Mouse (Mus musculus) lung, adult 2 months (tissue): ENCODE results near the gene Impdh2. TPM values are rescaled to one million over a fixed set of nuclear protein-coding genes. Genes with fewer than 3 reads are reported as not detected.
A peak's percentile ranks its signal among the peaks of the same experiment; 100 is the strongest.

Experiments used
- DNase-seq: peaks from one replicate; pipeline ENCODE4 v3.0.0; 2022
- H3K4me1 ChIP-seq: fragments of 200-500 bp; 2 replicates; pipeline ENCODE4 v1.6.1; 2011; ENCODE audit warnings: low read length; ENCODE audit not compliant: control insufficient read depth, insufficient read depth
- H3K4me3 ChIP-seq: fragments of 200-500 bp; replicated peaks from 2 replicates; pipeline ENCODE3; 2011; ENCODE audit warnings: low read depth, mild to moderate bottlenecking, control low read depth, low read length; ENCODE audit errors: extremely low read depth
- CTCF ChIP-seq: fragments of 200-500 bp; IDR thresholded peaks from 2 replicates; pipeline ENCODE4 v1.5.1; 2011; ENCODE audit warnings: mild to moderate bottlenecking, low read length, control low read depth; ENCODE audit not compliant: insufficient read depth
- POLR2A ChIP-seq: fragments of 200-500 bp; IDR thresholded peaks from 2 replicates; pipeline ENCODE4 v1.6.1; 2011; ENCODE audit warnings: low read depth, mild to moderate bottlenecking, control low read depth, low read length, borderline replicate concordance; ENCODE audit errors: extremely low read depth
- WGBS: fragments of 180-500 bp; shearing (Covaris S2); methylation state at CpG from one replicate; pipeline ENCODE4 v1.1.7; 2018; 5-methylcytosine and 5-hydroxymethylcytosine counted together
- polyA plus RNA-seq: library from polyadenylated mRNA; depleted of rRNA; stranded (reverse); fragments of >200 nt; gene quantifications from 2 replicates; pipeline ENCODE4 v1.2.3, GENCODE M21; 2012; rRNA removed

Impdh2 gene
- polyA plus RNA-seq, result 63.3 and 66.6 TPM in 2 replicates

DNA sequence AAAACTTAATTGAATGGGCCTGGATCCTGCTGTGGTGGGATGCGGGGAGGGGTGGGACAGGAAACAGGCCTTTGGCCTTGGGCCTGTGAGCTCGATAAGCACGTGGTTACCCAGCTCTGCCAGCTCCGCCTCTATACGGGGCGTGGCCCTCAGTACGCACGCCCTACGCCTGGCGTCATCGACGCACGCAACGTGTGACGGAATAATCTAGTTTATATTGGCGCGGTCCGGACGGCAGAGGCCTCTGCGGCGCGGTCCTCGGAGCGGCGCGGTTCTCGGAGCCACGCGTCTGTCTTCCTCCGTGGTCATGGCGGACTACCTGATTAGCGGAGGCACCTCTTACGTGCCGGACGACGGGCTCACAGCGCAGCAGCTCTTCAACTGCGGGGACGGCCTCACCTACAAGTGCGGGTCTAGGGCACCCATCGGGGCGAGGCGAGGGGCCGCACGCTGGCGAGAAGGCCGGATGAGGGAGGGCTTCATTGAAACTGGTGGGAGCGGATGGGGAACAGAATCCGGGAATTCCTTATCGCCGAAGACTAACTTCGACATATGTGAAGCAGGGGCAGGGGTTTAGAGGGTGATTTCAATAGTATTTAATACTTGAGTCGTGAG is at the start of gene Impdh2:
Gene Impdh2, plus strand, starts transcription at position 60 of the 615 bp plus-strand sequence.
- Histone ChIP-seq H3K4me1 (peaks cover 2% of the 10 kb centered on the region; the same call in 1 of the 2 replicates), H3K4me3 (peak within 1 kb of the TSS; percentile 78)
- no peak for TF ChIP-seq CTCF
- peak; percentile 89; the same call in 1 of the 2 replicates for TF ChIP-seq POLR2A
- DNase-seq, result peak; percentile 95
- WGBS, result under 1% methylated on average over 53 of the region's 53 CpGs

DNA sequence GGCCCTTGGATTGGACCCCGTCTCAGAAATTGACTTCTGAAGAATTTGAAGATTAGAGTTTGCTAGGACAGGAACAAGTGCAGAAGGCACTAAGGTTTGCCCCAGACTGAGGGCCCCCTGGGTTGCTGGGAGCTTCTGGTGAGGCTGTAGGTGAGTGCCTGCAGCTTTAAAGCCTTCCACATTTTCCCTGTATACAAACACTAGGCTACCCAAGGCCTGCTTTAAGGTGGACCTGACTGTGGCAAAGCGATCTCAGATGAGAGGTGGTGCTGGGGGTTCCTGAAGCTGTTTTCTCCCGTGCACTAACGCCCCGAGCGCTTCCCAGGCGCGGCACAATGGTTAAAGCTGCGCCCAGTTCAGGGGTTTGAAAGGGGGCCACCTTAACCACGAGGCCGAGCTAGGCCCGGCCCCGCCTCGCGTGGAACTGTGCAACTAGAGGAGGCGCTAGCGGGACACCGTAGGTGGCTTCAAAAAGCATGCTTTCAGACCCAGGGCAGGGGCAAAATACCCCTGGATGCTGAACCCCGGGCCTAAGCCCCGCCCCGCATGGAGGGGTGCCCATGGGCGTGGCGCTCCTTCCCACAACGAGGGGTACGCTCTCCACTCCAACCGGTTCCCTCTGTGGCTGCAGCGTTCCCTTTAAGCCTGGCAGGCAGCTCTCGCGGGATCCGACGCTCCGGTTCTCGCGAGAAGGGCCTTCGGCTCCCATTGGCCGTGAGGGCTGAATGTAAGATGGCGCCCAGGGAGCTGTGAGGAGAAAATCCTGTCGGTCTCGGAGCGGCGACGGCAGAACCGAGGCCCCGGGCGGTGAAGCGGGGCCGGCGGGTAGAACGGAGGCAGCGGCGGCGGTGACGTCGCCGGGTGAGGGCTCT is 43.5 kb upstream of the Impdh2 start, which contains the start of gene Qrich1:
Gene Qrich1, plus strand, starts transcription at position 427 of the 872 bp plus-strand sequence.
- Histone ChIP-seq H3K4me1 (peaks cover 3% of the 10 kb centered on the region; the same call in 1 of the 2 replicates), H3K4me3 (peak within 1 kb of the TSS; percentile 76)
- TF ChIP-seq POLR2A, result peak; percentile 84
- TF ChIP-seq CTCF, result no peak
- peak; percentile 96 for DNase-seq
- 1% methylated on average over 55 of the region's 55 CpGs for WGBS

DNA sequence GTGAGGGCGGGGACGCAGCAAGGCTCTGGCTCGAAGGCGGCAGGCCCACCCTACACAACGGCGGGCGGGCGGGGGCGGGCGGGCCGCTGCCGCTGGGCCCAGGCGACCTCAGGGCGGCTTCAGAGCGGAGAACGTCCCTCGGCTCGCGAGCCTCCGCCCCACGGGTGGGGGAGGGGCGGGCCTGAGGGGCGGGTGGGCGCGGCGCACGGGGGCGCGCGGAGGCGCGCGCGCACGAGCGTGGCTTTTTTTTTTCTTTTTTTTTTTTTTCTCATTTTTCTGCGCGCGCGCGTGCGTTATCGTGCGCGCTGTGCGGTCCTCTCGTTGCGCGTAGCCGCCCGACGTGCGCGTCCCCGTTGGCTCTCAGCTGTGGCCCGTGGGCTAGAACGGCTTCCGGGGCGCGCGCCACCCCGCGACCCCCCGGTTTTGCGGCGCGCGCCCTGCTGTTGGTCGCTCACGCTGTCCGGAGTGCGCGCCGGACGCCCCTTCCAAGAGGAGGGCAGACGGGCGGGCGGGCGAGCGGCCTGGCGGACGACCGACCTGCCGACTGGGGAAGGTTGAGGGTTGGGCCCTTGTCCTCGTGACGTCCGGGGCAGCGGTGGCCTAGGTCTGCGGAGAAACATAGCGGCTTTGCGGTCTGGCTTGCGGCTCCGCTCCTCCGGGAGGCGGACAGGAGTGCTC is 42.7 kb upstream of the Impdh2 start:
- WGBS, result under 1% methylated on average over 64 of the region's 95 CpGs
- H3K4me3 ChIP-seq, result peak overlapping the region; percentile 76
- DNase-seq, result peak; percentile 79
- H3K4me1 ChIP-seq, result peaks cover 5% of the 10 kb centered on the region; the same call in 1 of the 2 replicates
- no peak for TF ChIP-seq POLR2A

DNA sequence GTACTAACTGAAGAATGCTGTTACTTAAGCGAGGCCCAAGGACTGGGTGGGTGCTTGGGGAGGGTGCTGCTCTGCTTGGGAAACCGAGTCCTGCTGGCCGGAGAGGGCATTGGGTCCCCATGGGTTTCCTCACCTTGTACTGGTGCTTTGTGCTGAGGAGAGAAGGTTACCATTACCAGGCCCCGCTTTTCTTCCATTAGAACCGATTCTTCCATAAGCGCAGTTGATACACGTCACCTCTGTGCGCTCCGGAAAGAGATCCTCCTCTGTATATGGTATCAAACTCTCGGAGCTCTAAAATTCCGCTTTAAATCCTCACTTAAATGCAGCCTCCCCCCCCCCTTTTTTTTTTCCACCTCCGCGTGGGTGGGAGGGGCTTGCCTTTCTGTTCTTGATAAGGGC is 42.2 kb upstream of the Impdh2 start:
- H3K4me3 ChIP-seq, result peak overlapping the region; percentile 76
- no peak for DNase-seq
- 1% methylated on average over 13 of the region's 13 CpGs for WGBS
- no peak for TF ChIP-seq CTCF
- no peak for TF ChIP-seq POLR2A
- peaks cover 5% of the 10 kb centered on the region; the same call in 1 of the 2 replicates for H3K4me1 ChIP-seq

DNA sequence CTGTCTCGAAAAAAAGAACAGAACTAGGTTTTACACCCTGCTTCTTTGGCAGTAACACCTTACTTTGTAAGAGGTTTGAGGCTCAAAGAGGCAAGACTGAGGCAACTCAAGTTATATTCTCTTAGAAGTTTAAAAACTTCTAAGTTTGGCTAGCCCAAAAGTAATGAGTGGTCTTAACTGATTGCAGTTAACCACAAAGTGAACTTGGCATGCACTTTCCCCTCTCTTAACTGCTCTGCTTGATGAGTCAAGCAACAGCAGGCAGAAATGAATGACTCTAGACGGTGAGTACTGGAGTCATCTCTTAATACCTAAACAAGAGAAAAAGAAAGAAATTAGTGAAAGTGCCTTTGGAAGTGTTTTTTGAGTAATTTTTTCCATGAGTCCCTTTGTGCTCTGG is 38.5 kb upstream of the Impdh2 start:
- no peak for DNase-seq
- 48% methylated on average over 2 of the region's 2 CpGs for WGBS
- TF ChIP-seq CTCF, result no peak
- no peak for TF ChIP-seq POLR2A
- Histone ChIP-seq H3K4me3 (no peak overlapping the region), H3K4me1 (peaks cover 8% of the 10 kb centered on the region)

DNA sequence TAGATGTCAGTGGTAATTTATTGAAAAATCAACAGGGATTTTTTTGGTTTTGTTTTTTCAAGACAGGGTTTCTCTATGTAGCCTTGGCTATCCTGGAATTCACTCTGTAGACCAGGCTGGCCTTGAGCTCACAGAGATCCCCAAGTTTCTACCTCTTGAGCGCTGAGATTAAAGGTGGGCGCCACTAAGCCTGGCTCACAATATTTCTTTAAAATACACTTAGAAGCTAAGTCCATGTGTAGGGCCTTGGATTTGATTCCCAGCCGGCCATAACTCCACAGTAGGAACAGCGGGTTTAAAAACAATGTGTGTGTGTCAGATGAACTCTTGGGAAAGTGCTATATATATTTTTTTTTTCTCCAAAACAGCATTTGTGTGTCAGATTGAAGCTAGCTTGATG is 36.7 kb upstream of the Impdh2 start:
- TF ChIP-seq CTCF (no peak), POLR2A (no peak)
- WGBS, result 95% methylated on average over 4 of the region's 4 CpGs
- no peak overlapping the region for H3K4me3 ChIP-seq
- peaks cover 8% of the 10 kb centered on the region for H3K4me1 ChIP-seq
- no peak for DNase-seq

DNA sequence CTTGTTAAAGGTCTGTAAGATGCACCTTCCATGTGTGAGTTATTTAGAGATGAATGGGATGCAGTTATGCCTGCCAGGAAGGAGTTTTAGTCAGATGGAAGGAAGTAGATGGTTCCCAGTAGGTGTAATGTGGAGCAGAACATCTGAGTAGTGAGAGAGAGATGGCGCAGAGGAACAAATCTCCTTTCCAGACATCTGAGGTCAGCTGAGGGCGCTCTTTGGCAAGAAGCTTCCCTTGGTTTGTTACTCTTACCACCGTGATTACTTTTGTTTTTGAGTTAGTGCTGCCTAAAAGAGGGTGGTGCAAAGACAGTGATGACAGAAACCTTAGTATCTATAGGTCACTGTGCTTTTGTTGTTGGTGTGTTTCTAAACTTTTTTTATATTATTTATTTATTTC is 34.7 kb upstream of the Impdh2 start:
- WGBS, result 47% methylated on average over 3 of the region's 3 CpGs
- Histone ChIP-seq H3K4me1 (peaks cover 4% of the 10 kb centered on the region), H3K4me3 (no peak overlapping the region)
- no peak for DNase-seq
- TF ChIP-seq POLR2A, result no peak
- no peak for TF ChIP-seq CTCF

DNA sequence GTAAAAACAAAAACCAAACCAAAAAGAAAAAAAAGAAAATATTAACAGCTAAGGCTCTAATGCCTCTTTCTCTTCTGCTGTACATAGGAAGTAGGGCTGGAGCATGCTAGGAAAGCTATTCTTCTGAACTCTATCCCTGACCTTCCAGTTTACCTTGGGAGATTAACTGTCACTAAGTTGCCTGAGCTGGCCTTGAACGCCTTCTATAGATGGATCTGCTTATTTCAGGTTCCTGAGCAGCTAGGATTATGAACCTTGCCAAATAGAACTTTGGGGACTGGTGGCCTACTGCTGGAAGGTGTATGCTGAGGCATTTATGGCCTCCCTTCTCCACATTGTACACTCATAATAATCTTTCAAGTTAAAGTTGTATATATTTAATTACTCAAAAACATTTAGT is 29.1 kb upstream of the Impdh2 start:
- Histone ChIP-seq H3K4me1 (no peaks in the 10 kb centered on the region), H3K4me3 (no peak overlapping the region)
- 77% methylated on average over 1 of the region's 1 CpGs for WGBS
- no peak for TF ChIP-seq POLR2A
- TF ChIP-seq CTCF, result no peak
- DNase-seq, result no peak

DNA sequence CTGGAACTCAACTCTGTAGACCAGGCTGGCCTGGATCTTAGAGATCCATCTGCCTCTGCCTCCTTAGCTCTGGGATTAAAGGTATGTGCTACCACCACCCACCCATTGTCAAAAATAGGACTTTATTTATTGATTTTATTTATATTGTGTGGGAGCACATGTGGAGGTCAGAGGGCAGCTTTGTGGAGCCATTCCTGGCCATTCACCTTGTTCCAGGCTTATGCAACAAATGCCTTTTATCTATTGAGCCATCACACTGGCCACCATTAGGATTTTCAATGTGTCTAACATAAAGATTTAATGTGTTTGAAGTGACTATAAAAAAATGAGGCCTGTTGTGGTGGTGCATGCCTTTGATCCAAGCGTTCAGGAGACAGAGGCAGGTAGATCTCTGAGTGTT is 28.6 kb upstream of the Impdh2 start:
- no peak for DNase-seq
- Histone ChIP-seq H3K4me1 (no peaks in the 10 kb centered on the region), H3K4me3 (no peak overlapping the region)
- TF ChIP-seq CTCF (no peak), POLR2A (no peak)
- WGBS, result 94% methylated on average over 1 of the region's 1 CpGs
